Mouse (Mus musculus) left cerebral cortex, adult 2 months (tissue): ENCODE measurements around the gene Nme1. TPM values are rescaled to one million over a fixed set of nuclear protein-coding genes. Genes with fewer than 3 reads are reported as not detected.

Source experiments
- DNase-seq, 2 experiments: peaks; one replicate each; pipeline ENCODE4 v3.0.0; 2021 to 2022; ENCODE audit warnings: low spot score in 2 of 2, mixed read lengths in 1 of 2; ENCODE audit errors: extremely low spot score in 1 of 2
- H3K27ac ChIP-seq: fragments of 200-600 bp; 2 replicates; pipeline ENCODE4 v1.8.1; 2022
- H3K4me3 ChIP-seq: fragments of 200-600 bp; 2 replicates; pipeline ENCODE4 v1.8.1; 2022
- CTCF ChIP-seq: fragments of 200-600 bp; IDR thresholded peaks from 2 replicates; pipeline ENCODE4 v1.8.1; 2022; ENCODE audit warnings: antibody characterized with exemption, mild to moderate bottlenecking, moderate library complexity
- intact Hi-C: fragments of 180-260 bp; cut with DNase I; formaldehyde crosslinking; loops from one replicate; pipeline ENCODE4 v1.15.1; 2025
- long read RNA-seq, 2 experiments: library from polyadenylated mRNA; stranded (forward); transcript quantifications; one replicate each; pipeline ENCODE4 v2.0.0; 2021; ENCODE audit warnings: borderline mapping rate in 2 of 2
- total RNA-seq, 2 experiments: library from RNA; stranded (reverse); gene quantifications; 2 replicates each; pipeline ENCODE4 v1.2.3; 2021

The Nme1 gene
- 100 to 1,000 TPM; 104 to 111 TPM for total RNA-seq
- long read RNA-seq, experiment 1, transcript Nme1-201 (4 exons, 493 nt), result minor isoform, 5 of 162 reads
- long read RNA-seq, experiment 1, transcript Nme1-203 (5 exons, 3,181 nt), result major isoform, 147 of 162 reads
- long read RNA-seq, experiment 1, partial matches to known transcripts, result 5 of 162 reads
- long read RNA-seq, experiment 1, other reads (novel, unspliced or antisense), result 5 of 162 reads
- long read RNA-seq, experiment 2, transcript Nme1-203 (5 exons, 3,181 nt), result major isoform, 109 of 117 reads
- long read RNA-seq, experiment 2, partial matches to known transcripts, result 2 of 117 reads
- long read RNA-seq, experiment 2, other reads (novel, unspliced or antisense), result 3 of 117 reads

DNA sequence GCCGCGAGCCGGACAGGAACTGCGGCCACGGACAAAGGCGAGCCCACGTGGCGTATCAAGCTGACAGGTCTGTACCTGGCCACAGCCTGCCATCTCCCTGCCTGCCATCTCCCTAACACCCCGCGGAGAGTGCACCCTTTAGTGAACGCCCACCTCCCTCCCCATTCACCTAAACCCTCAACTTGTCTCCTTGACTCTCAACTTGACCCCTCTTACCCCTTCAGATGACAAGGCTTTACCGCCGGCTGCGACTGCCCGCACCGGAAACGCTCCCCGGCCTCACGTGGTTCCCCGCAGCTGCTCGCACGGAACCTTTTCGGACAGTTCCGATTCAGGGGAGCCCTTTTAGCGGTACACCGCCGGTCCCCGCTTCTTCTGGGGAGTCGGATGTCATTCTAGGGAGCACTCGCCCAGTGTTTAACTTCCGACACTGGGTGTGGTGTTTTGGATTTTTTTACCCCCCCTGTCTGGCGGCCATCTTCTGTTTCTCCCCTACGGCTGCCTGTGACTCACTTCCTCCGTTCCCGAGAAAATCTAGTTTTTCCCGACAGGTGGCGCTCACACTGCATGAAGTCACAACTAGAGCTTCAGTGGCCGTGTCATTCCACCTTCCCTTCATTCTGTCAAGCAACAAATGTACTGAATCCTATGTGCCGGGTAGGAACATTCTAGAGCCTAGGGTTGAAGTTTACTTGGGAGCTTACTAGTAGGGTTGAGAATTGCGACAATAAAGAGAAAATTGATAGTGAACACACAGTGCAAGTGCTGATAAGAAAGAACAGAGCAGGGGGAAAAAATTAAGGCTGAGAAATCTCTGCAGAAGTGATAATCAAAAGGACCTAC, at the start of gene Nme1, which contains the start of gene Gm20390:
Gene Nme1, minus strand, starts transcription at position 517 of the 843 bp plus-strand sequence.
Gene Gm20390, minus strand, starts transcription at position 289 of the 843 bp plus-strand sequence.
- peak within 1 kb of the TSS; percentile 94 for H3K27ac ChIP-seq
- H3K4me3 ChIP-seq, result peak within 1 kb of the TSS; percentile 70
- peak; percentile 94 to 99 for DNase-seq
- TF ChIP-seq CTCF, result peak; percentile 82
- intact Hi-C loops, result loop anchor here (1.0 to 10.0 kb wide), 5 partner anchors 27 to 307 kb away; partner anchors contain the start of gene Tob1

DNA sequence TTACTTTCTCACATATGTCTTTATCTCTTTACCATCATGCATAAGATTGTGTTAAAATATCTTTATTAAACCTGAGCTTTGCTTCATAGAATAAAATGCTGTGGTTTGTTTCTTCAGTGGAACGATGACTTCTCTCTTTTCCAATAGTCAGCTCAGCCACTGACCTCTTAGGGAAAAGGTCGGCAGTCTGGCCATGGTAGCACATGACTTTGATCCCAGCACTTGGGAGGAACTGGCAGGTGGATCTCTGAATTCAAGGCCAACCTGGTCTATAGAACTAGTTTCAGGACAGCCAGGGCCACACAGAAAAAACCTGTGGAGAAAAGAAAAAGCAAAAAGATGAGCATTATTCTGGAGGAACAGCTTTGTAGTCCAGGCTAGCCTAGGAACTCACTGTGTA, 35.0 kb upstream of the Nme1 start:
- H3K27ac ChIP-seq, result no peak overlapping the region
- intact Hi-C loops, result no loop called here
- DNase-seq, result no peak
- no peak for TF ChIP-seq CTCF
- H3K4me3 ChIP-seq, result no peak overlapping the region

DNA sequence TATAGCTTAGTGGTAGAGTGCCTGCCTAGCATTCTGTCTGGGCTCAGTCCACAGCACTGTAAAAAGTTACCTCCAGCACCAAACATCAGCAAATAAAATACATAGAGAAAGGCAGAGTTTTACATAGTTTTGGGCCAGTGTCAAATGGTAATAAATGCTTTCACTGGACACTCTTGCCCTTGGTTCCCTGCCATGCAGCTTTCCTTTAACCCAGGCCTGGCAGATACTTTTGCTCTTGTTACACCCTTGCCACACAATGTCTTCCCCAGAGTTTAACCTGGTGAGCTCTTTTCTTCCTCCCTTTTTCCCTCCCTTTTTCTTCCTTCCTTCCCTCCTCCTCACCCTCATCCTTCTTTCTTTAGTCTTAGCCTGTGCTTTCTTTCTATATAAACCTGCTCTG, 31.0 kb upstream of the Nme1 start:
- intact Hi-C loops, result loop anchor here (5.0 kb wide), 1 partner anchor 42 kb away; the partner anchor contains the start of gene Nme2
- no peak for DNase-seq
- no peak for TF ChIP-seq CTCF
- Histone ChIP-seq H3K27ac (no peak overlapping the region), H3K4me3 (no peak overlapping the region)

DNA sequence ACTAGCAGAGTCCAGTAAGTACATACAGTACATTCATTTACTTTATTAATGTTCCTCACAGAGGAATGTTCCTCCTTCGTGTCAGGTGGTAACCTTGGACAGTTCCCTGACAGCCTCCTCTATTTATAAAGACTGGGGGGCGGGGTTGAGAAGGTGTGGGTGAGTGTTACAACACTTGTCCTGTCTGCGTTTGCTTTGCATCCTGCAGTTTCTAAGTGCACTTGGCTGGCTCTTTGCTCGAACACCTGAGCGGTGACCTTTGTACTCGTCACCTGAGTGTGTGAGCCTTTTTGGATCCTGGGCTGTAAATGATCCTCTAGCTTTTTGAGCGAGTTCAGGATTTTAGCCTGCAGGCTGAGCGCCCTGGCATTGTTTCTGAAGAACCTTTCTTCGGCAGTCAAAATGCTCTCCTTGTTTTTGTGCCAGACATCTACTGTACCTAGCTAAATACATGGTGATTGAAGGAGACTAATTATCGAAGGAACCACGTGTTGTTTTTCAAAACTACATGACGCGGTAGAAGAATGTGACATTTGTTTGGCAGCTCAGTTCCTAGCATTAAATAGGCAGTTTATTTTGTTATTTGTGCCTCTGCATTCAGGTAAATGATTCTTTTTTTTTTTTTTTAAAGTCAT, 28.9 kb upstream of the Nme1 start:
- TF ChIP-seq CTCF, result no peak
- Histone ChIP-seq H3K27ac (no peak overlapping the region; the same call in 1 of the 2 replicates), H3K4me3 (peak overlapping the region; percentile 86)
- peak in 1 of 2 experiments; percentile 11 for DNase-seq
- intact Hi-C loops, result loop anchor here (2.0 to 5.0 kb wide), 2 partner anchors 40 to 48 kb away; partner anchors contain the start of gene Nme2

DNA sequence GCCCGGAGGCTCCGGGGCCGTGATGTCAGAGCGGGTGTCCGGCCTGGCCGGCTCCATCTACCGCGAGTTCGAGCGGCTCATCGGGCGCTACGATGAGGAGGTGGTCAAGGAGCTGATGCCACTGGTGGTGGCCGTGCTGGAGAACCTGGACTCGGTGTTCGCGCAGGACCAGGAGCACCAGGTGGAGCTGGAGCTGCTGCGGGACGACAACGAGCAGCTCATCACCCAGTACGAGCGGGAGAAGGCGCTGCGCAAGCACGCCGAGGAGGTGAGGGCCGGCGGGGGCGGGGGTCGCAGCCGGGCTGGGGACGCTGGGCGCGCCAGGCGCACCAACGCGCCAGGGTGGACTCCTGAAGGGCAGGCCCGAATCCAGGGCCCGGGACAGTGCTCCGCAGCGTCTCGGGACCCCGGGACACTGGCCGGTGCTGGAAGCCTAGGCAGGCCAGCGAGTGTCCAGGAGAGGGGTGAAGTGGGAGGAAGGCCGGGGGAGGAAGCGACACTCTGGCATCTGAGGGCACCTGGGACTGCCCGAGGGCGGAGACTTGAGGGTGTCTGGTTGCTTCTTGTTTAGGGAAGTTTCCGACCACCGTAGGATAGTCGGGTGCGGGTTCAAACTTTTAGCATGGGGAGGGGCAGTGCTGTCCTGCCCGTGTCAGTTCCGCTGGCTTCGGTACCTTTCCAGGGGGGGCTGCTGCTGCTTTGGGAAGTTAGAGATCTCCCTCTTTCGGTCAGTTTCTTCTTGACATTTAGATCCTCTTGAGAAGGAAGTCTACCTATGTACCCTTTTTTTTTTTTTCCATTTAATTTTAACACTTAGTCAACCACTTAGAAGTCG, 28.2 kb upstream of the Nme1 start:
- peak overlapping the region; percentile 81 for H3K27ac ChIP-seq
- DNase-seq, result peak; percentile 46 to 52
- TF ChIP-seq CTCF, result no peak; the same call in none of the 2 replicates
- intact Hi-C loops, result loop anchor here (2.0 to 5.0 kb wide), 2 partner anchors 39 to 48 kb away; partner anchors contain the start of gene Nme2
- peak overlapping the region; percentile 86 for H3K4me3 ChIP-seq

DNA sequence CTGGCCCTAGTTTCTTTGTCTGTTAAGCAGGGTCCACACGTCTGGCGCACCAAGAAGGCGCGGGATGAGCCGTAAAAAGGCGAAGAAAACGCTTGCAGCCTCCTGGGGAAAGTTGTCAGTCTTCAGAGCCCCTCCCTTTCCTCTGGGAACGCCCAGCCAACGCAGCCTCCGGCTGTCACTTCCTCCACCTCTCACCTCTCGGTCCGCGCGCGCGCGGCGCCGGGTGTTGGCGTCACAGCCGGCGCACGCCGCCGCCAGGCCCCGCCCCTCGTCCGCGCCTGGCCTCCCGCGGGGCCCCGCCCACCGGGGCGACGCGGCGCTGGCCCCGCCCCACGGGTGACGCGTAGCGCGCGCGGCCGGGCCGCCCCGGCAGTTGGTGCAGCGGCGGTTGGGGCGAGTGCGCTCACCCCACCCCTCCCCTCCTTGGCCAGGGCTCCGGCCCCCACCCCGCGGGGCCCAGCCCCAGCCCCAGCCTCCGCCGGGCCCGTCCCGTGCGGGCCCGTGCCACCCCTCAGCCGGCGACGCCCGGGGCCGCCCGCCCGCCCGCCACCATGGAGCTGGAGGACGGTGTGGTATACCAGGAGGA, 27.5 kb upstream of the Nme1 start, which contains the start of gene Spag9:
Gene Spag9, plus strand, starts transcription at position 372 of the 586 bp plus-strand sequence.
- intact Hi-C loops, result loop anchor here (1.0 to 5.0 kb wide), 3 partner anchors 28 to 49 kb away; partner anchors contain the start of genes Gm20390, Nme1 and Nme2
- peak; percentile 91 to 94 for DNase-seq
- TF ChIP-seq CTCF, result no peak
- H3K27ac ChIP-seq, result peak within 1 kb of the TSS; percentile 98
- peak within 1 kb of the TSS; percentile 86 for H3K4me3 ChIP-seq

DNA sequence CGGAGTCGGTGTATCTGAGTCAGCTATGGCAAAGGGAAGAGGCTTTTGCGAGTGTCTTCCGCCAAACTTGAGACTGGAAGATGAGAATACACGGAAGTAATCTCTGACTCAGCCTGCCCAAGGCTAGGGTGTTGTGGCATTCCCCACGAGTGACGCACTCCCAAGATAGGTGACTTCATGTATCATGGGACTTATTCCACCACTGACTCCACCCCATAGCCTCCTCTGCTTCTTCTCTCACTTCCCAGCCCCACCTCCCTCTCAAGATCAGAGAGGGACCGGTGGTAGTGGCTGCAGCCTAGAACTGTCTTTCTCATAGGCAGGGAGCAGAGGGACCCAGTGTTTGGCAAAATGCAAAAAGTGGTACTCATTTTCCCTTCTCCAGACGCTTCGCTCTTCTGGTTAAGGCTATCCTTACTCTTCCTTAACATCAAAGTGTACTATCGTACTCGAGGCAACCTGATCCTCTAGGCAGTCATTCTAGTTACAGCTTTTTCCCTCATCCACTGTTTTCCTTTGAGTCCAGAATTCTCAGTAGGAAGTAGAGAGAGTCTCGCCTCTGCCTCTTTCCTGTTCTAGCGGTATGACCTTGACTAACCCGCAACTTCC, 26.9 kb upstream of the Nme1 start:
- H3K4me3 ChIP-seq, result peak overlapping the region; percentile 58
- peak overlapping the region; percentile 98 for H3K27ac ChIP-seq
- intact Hi-C loops, result loop anchor here (1.0 to 5.0 kb wide), 2 partner anchors 27 to 38 kb away; partner anchors contain the start of genes Gm20390, Nme1 and Nme2
- peak; percentile 75 to 78 for DNase-seq
- no peak for TF ChIP-seq CTCF

DNA sequence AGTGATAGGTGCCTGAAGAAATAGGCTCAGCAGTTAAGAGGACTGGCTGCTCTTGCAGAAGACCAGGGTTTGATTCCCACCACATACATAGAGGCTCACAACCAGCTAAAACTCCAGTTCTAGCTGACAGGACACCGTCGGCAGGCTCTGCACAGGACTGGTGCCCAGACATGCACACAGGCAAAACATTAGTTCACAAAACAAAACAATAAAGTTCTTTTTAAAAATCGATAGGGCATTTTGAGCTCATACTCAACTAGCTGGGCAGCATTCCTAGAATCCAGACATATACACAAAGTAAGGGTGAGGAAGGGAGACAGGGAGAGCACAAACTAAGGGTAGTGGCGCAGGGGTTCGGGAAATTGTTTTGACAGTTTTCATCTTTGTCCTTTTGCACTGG, 26.2 kb upstream of the Nme1 start:
- intact Hi-C loops, result no loop called here
- peak overlapping the region; percentile 58 for H3K4me3 ChIP-seq
- no peak for TF ChIP-seq CTCF
- no peak for DNase-seq
- peak overlapping the region; percentile 98 for H3K27ac ChIP-seq

DNA sequence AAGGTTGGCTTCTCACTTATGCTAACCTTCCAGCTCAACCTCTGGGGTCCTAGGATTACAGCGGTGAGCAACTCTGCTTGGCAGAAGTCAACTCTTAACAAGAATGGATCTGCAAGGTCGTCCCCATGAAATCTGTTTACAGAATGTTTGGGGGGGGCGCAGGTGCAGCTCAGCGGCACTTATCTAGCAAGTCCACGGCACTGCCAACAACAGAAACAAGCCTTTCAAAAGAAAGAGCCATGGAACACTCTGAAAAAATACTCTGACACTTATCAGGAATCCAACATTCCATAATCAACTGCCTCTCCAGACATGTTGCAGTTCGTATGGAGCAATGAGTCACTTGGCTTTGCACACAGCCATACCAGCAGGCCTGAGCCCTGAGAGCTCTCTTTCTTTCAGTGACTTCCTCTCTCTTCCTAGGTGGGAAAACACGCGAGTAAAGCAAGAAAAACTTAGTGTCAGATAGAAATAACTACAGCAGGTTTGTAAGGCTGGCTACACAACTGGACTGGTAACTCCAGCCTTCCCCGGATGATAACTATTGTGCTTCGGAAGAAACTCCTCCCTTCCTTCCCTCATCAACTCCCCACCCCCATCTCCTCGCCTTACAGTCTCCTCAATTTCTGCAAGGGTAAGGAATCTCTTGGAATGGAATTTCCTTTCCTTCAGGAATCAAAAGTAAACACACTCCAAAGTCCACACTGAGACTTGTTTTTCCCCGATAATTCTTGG, 20.2 kb upstream of the Nme1 start:
- Histone ChIP-seq H3K27ac (peak overlapping the region; percentile 58; the same call in 1 of the 2 replicates), H3K4me3 (no peak overlapping the region)
- TF ChIP-seq CTCF, result no peak
- intact Hi-C loops, result no loop called here
- DNase-seq, result no peak
